Mouse (Mus musculus): ENCODE measurements around the gene Mical2. TPM values are rescaled to one million over a fixed set of nuclear protein-coding genes. Genes with fewer than 3 reads are reported as not detected.

Gene Mical2
- total RNA-seq, 2 experiments from 2014 or later = 573 to 577 TPM

DNA sequence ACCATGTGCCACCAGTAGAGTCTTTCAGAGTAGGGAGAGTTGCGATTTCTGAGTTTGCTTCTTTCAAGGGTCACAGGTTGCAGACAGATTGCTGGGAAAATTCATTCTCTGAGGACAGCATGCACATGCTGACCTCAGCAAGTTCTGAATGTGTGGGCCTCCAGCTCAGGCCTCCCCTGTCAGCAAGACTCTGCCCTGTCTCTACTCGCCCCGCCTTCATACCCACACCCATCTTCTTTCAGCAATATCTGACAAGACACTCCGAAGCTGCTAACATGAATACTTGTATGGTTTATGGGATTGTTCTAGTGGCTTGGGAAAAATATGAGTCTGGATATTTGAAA is 84.3 kb downstream of the Mical2 start:
- DNase-seq (ENCODE audit: low spot score in 2 of 2) = no peak

DNA sequence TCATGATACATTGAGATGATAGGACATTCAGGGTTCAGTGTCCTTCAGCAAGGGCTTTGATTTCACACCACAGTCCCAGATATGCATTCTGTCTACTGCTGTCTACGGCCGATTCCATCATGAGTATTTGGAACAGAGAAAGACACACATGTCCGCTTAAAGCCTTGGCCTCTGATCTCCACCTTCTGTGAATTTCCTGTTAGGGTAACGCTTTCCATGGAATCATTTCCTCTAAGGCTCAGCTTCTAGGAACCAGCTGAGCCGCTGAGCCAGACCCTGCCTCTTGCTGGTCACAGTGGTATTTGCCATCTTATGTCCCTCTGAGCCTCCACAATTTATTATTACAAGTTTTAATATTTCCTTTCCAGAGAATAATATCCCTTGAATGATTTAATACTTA is 87.6 kb downstream of the Mical2 start:
- DNase-seq (ENCODE audit: low spot score in 2 of 2) = no peak

DNA sequence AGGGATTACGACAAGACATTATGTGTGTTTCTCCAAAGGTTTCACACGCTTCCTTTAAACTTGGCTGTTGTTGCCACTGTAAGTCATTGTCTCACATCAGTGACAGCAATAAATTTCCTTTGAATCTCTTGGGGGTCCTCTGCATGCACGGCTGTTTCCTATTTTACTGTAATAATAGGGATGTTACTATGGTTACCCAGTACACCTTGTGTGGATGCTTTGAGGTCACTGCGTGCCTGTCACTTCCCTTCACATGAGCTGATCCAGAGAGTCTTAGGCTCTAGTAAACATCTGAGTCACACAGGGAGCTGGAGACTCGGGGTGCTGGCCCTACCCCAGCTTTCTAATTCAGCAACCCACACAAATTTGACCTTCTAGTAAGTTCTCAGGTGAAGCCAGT is 88.0 kb downstream of the Mical2 start:
- DNase-seq (ENCODE audit: low spot score in 2 of 2) = no peak

DNA sequence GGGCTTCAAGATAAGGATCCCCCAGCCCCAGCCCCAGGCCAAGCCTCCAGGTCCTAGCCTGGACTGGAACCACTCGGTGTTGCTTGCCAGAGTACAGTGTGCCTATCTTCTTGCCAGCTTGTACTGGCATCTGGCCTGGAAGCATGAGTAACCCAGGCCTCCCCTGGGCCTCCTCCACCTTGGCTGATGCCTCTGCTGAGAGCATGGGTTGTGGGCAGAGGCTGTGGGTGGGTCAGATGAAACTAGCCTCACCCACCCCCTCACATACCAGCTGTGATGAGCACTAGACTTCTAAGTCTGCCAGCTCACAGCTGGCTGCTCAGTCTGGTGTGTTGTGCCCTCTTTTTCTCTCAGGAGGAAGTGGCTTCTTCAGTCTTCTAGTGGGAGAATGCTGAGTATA is 90.6 kb downstream of the Mical2 start:
- DNase-seq (ENCODE audit: low spot score in 2 of 2) = peak; percentile 56 to 59

DNA sequence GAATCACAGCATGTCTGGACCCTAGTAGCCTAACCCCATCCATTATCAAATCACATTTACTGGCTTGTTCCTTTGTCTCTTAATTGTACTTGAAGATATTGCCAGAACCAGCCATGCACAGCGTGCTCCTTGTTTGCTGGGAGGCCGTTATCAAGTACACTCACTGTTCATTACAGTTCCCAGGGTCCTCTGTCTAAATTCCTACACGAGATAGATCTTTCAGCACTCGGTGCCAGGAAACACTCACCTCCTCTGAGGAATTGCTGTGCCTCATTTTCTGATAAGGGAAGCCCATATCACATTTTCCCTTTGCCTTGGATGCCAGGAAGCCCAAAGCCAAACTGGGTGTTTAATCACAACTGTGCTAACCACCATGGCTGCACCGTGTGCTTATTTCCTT is 91.8 kb downstream of the Mical2 start:
- DNase-seq (ENCODE audit: low spot score in 2 of 2) = no peak

DNA sequence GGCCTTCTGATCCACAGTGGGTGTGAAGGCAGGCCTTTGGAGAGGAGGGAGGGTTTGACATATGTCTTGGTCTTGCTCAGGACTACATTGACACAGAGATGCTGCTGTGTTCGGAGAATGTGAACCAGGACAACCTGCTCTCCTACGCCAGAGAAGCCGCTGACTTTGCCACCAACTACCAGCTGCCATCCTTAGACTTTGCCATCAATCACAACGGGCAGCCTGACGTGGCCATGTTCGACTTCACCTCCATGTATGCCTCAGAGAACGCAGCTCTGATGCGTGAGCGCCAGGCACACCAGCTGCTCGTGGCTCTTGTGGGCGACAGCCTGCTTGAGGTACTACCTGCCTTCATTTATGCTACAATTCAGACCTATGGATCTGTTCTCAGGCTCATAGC is 92.7 kb downstream of the Mical2 start:
- no peak for DNase-seq (ENCODE audit: low spot score in 2 of 2)

DNA sequence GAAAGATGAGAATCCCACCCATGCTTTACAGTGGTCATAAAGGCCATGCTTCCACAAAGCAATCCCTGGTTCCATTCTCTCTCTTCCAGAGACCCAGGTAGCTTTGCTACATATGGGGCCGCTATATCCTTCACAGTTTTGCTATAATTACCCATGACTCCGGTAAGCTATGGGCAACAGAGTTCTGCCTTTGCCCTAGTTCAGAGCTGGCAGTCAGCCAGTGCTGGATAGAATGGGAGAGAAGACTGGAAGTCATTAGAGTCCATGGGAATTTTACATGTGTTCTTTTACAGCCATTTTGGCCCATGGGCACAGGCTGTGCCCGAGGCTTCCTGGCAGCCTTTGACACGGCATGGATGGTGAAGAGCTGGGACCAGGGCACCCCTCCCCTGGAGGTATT is 93.8 kb downstream of the Mical2 start:
- no peak for DNase-seq (ENCODE audit: low spot score in 2 of 2)

DNA sequence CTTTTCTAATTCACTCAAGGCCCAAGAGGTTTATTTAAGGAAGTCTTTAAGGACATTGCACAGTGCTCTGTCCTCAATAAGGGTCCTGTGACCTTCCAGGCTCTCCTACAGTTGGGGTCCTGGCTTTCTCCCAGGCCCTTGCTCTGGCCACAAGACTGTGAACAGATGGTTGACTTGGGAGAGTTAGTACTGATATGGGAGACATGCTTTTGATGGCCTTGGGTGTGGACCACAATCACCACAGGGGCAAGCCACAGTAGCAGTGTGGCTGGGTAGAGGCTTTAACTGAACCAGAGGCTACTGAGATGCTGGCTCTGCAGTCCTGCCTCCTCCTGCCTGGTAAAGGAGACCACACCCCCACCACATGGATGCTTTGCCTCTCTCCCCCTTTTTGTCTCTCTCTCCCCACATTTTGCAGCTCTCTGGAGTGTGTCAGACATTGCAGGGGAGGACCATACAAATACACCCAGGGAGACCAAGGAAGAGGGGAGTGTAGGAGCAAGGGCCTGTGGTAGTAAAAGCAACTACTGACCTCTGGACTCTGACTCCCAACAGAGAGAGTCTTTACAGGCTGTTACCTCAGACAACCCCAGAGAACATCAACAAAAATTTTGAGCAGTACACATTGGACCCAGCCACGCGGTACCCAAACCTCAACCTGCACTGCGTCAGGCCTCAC is 94.5 kb downstream of the Mical2 start:
- no peak for DNase-seq (ENCODE audit: low spot score in 2 of 2)

DNA sequence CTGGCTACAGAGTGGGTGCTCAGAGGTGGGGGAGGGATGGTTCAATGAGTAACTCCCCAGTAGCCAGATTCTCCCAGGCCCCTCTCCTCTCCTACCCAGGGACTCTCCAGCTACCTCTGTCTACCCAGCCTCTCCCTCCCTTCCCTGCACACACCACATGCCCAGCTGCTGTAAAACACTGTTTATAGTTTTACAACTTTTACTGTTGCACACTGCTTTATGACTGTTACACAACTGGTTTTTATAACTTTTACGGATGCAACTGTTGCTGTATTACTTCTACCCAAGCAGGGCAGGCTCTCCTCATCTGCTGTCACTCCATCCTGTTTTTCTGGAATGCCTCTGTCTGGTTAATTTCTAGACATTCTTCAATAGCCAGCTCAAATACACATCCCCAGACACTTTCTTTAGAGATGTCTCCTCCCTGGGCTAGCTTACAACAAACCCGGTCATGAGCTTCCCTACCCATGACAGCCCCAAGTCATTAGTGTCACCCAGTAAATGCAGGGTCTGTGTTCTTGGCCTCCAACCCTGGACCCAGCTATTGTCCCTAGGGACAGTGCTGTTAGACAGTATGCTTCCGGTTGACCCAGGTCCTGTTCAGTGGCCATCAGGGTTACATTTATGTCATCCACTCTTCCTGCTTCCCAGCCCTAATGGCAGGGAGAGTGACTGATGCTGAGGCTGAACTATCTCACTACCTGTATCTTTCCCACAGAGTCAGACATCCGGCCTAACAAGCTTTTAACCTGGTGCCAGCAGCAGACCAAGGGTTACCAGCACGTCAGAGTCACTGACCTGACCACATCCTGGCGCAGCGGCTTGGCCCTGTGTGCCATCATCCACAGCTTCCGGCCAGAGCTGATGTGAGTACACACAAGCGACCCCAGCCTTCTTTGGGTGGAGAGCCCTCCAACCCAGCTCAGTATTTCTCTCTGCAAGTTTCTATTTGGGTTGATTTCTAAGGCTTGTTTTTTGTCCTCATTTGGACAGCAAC is 96.4 kb downstream of the Mical2 start:
- no peak for DNase-seq (ENCODE audit: low spot score in 2 of 2)

DNA sequence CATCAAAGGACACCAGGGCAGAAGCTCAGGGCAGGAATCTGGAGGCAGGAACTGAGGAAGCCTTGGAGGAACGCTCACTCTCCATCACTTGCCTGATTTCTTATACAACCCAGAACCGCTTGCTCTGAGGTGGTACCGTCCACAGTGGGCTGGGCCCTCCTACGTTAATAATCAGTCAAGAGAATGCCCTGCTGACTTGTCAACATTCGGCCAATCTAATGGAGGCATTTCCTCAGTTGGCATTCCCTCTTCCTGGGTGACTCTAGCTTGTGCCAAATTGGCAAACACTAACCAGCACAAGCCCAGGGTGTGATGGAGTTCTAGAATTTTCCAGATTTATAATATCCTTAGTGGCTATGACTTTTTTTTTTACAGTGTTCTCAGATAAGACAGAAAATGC is 98.9 kb downstream of the Mical2 start:
- DNase-seq (ENCODE audit: low spot score in 2 of 2) = no peak

DNA sequence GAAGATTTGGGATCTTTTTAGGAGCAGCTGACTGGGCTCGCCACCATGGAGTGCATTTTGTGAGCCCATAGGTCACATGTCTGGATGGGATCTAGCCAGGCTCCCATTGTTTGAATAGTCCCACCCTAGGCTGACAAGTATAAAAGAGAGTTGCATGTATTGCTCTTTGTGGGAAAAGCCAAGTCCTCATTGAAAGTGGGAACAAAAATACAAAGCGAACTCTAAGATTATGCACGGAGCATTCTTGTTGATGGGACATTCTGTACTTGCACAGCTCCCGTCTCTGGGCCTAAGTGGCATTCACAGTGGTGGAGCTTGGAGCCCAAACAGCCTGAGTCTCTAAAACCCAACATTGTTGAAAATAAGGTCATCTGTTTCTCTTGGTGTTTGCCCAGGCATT is 101.2 kb downstream of the Mical2 start:
- peak; percentile 41 to 81 for DNase-seq (ENCODE audit: low spot score in 2 of 2)

DNA sequence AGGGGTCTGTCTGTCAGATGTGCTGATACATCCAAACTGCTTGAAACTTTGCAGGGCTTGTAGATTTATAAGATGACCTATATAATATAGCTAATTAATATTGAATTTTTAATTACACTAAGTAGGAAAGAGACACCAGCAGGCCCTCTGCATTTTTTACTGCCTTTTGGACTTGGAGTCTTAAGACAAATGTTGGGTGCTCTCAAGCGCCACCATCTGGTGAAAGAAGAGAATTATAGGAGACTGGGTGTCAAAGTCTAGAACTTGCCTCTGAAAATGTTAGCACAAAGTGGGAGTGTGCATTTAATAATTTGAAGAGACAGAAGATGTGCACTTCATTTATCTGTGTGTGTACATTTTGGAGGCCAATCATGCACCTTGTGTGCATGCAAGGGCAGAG is 103.3 kb downstream of the Mical2 start:
- DNase-seq (ENCODE audit: low spot score in 2 of 2) = peak; percentile 43 to 64

DNA sequence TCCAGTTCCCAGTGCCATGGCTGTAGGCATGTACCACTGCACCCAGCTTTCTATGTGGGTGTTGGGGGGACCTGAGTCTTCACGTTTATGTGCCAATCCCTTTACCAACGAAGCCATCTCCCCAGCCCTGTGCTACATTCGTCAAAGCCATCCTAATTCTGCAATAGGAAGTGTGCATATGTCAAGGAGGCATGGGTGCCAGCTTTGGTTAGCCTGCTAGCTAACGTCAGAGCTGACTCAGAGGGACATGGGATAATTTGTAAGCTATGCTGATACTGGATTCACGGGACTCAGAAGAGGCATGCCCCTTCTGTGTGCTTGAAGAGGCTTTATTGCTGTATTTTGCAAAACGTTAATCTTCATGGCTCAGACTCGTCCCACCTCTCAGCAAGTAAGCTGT is 103.8 kb downstream of the Mical2 start:
- DNase-seq (ENCODE audit: low spot score in 2 of 2) = no peak

DNA sequence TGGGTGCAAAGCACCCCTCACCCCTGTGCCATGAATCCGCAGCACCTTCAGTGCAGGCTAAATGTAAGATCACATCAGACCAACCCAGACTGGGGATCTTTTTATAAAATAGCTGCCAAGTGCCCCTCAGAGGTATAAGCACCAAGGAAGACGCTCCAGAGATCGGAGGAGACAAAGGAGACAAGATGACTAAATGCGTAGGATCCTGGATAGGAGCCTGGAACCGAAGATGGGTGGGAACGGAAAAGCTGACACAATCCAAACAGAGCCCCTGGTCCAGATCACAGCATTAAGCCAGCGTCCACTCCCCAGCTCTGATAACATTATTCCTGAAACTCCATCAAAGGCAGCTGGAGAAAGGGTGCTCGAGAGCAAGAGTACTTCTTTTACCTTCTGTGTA is 105.3 kb downstream of the Mical2 start:
- DNase-seq (ENCODE audit: low spot score in 2 of 2) = no peak

DNA sequence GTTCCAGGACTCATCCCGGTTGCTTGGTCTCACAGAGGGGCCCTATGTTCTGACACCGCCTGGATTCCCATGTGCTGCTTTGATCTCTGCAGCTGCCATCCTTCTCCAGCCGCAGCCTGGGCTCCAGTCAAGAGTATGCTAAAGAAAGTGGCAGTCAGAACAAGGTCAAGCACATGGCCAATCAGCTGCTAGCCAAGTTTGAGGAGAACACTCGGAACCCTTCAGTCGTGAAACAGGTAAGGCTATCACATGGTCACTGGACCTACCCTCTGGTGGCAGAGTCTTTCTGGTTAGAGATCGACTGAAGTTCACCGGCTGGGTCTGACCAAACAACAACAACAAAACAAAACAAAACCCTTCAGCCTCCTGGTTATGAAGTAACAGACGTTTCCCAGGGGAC is 106.1 kb downstream of the Mical2 start:
- DNase-seq (ENCODE audit: low spot score in 2 of 2) = no peak

DNA sequence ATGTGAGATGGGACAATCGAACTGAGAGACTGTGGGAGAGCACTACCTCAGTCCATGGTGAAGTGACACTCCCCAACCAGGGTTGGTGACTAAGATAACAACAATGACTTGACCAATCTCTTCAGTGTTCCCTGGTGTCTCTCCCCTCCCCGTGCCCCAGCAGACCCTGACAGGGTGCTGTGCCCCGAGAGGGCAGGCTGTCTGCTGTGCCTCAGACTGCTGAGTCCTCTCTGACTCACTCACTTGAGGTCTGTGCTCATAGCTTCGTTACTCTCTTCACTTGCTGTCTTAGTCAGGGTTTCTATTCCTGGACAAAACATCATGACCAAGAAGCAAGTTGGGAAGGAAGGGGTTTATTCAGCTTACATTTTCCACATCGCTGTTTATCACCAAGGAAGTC is 106.8 kb downstream of the Mical2 start:
- no peak for DNase-seq (ENCODE audit: low spot score in 2 of 2)

DNA sequence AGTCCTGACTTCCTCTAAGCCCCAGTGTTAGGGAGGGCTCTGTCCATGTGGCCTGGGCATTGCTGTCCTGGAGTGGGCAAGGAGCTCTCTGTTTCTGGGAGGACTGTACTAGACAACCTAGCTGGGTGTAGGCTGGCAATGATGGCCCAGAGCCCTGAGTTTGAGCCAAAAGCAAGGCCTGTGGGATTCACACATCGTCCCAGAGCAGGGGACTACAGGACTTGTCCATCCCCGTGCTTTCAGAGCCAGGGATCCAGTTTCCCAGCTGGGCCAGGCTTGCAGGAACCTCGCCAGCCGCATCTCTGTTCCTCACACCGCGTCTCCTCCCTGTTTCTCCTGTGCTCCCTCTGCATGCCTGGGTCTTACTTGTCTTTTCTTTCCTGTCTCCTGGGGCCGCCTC is 107.7 kb downstream of the Mical2 start:
- peak; percentile 34 for DNase-seq (ENCODE audit: low spot score in 2 of 2)

DNA sequence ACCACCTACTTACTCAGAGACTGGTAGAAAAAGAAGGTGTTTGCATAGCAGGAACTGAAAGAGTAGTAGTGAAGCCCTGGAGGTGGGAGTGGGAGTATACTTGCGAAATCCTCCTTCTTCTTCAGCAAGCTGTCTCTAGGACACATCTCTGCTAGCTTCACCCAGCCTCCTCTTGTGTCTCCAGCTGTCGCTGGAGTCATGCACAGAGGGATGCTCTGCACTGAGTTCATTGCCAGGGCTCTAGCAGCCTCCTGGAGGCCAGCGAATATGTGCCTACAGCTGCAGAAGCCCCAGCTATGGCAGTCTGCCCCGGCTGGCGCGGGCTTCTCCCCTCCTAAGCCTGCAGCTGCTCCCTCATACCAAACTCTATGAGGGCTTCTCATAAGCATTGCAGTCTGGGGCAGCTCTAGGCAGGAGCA is 110.6 kb downstream of the Mical2 start:
- peak; percentile 65 to 79 for DNase-seq (ENCODE audit: low spot score in 2 of 2)

DNA sequence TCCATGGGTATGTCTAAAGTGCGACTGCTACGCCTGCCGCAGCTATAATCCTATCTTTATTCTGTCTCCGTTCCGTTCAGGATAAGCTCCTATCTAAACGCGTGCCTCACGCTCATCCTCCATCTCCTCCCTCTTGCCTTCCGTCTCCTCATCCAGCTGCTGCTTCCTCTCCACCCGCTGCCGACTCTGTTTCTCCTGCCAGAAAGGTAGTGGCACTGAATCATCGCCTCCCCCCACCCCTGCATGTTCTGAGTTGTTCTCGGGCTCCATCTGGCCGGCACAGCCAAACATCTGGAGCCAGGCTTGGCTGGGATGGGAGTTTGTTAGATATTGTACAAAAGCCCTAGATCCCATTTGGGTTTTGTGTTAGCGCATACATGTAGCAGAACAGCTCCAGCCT is 111.1 kb downstream of the Mical2 start:
- DNase-seq (ENCODE audit: low spot score in 2 of 2) = peak; percentile 56 to 59

DNA sequence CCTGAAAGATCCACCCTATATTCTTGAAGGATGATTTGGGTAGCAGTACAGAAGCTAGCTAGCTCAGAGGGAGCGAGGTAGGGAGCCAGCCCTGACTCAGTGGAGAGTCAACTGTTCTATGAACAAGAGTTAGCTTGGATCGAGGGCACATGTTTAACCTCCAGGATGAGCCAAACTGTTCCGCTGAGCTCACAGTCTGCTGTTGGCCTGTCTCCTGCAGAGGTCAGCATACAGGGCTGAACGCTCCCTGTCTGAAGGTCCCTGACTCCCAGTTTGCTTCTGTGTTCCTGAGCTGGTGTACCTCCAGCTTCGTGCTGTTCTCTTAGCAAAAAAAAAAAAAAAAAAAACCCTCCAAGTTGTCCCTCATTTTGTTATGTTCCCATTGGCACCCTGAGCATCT is 112.1 kb downstream of the Mical2 start:
- no peak for DNase-seq (ENCODE audit: low spot score in 2 of 2)

DNA sequence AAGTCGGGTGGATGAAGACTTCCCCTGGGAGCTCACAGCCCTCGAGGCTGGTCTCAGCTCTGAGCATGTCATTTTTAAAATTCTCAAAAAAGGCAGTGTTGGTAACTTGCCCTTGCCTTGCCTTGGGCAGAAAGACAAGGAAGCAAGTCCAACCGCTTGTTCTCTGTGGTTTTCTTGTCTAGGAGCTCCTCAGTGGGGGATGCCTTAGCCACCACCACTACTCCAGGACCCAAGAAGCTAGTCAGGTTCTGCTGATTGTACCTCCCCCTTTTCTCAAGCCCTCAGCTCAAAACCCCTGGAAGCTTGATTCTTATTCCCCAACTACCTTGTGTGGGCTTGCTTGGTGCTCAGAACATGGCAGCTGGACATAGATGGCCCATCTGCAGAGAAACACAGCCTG is 115.4 kb downstream of the Mical2 start:
- DNase-seq (ENCODE audit: low spot score in 2 of 2) = no peak

DNA sequence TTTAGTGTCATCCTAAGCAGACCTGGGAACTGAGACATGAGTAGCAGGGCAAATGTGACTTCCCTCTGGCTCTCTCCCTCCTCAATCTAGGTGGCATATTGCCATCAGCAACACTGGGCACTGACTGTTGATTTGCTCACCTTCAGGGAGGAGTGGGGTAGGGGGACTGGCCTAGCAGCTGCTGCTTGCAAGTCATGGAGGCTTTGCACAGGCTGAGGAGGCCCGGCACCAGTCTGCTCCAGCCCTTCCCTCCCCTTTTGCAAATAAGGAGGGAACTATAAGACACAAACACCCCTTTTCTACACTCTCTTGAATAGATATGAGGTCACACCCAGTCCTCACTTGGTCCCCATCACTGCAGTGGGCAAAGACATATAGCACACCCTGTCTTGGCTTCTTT is 120.0 kb downstream of the Mical2 start:
- no peak for DNase-seq (ENCODE audit: low spot score in 2 of 2)

DNA sequence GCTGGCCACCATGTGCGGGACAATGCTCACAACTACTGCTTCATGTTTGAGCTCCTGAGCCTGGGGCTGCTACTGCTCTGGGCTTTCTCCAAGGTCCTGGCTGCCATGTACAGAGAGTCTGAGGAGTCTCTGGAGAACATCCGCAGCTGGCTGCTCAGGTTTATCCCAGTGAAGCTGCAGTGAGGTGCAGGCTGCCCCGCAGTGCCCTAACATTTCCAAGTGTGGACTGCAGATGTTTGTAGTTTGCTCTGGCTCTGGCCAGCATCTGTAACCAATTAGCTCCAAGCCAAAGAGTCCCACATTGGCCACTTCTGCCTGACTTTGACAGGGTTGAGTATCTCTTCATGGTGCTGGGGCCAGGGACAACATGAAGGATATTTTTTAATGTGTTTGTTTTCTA is 125.9 kb downstream of the Mical2 start:
- no peak for DNase-seq (ENCODE audit: low spot score in 2 of 2)

Data from layer of hippocampus, postnatal 14 days (tissue).